Comparison of ENCODE assay signal across 8 mouse cellular contexts in genomic region chr13:69802095-69802494, GRCm38 (mm10). TPM values are rescaled to one million over a fixed set of nuclear protein-coding genes. Genes with fewer than 3 reads are reported as not detected.
DNase-seq lines count a peak whose midpoint lies in the region; ATAC-seq and TF ChIP-seq lines count a peak whose summit lies in the region.

TSS of gene Med10 (plus strand) at chr13:69802395.

- no peaks in the 10 kb centered on the region for H3K27me3 ChIP-seq in heart, embryonic 13.5 days (replicated peaks)
- no peaks in the 10 kb centered on the region for H3K27me3 ChIP-seq in midbrain, postnatal 0 days (ENCODE audit: insufficient read depth, low read length)

- no peak for ATAC-seq in heart, embryonic 13.5 days (ENCODE audit: extremely low read depth, insufficient number of reproducible peaks, low FRiP score, low TSS enrichment)
- ATAC-seq in midbrain, postnatal 0 days (ENCODE audit: low FRiP score), result no peak

- TF ChIP-seq POLR2A in bone marrow macrophage, adult 2 months (IDR thresholded peaks at IDR 0.05; ENCODE audit: borderline replicate concordance, low read depth, low read length), result no peak

- H3K9ac ChIP-seq in heart, embryonic 13.5 days, result no peak within 1 kb of the TSS
- no peak within 1 kb of the TSS for H3K9ac ChIP-seq in midbrain, postnatal 0 days (replicated peaks; ENCODE audit: low read length, poor library complexity, severe bottlenecking)

- no peak within 1 kb of the TSS for H3K4me2 ChIP-seq in heart, embryonic 13.5 days
- no peak within 1 kb of the TSS for H3K4me2 ChIP-seq in midbrain, postnatal 0 days (ENCODE audit: low read depth, low read length, poor library complexity, severe bottlenecking)

- H3K4me3 ChIP-seq in left cerebral cortex, adult 2 months, result no peak within 1 kb of the TSS
- no peak within 1 kb of the TSS for H3K4me3 ChIP-seq in bone marrow macrophage, adult 2 months (ENCODE audit: insufficient read depth, low read length)
- no peak within 1 kb of the TSS for H3K4me3 ChIP-seq in heart, embryonic 13.5 days
- no peak within 1 kb of the TSS for H3K4me3 ChIP-seq in midbrain, postnatal 0 days (ENCODE audit: low read depth, low read length)

- H3K36me3 ChIP-seq in heart, embryonic 13.5 days, result no peaks in the 10 kb centered on the region
- H3K36me3 ChIP-seq in midbrain, postnatal 0 days (ENCODE audit: insufficient read depth, low read length), result no peaks in the 10 kb centered on the region

- no peaks in the 10 kb centered on the region for H3K4me1 ChIP-seq in bone marrow macrophage, adult 2 months (ENCODE audit: control insufficient read depth, insufficient read depth, low read length)
- H3K4me1 ChIP-seq in heart, embryonic 13.5 days, result no peaks in the 10 kb centered on the region
- no peaks in the 10 kb centered on the region for H3K4me1 ChIP-seq in midbrain, postnatal 0 days (ENCODE audit: insufficient read depth, low read length)

- no peak within 1 kb of the TSS for H3K27ac ChIP-seq in left cerebral cortex, adult 2 months
- no peak within 1 kb of the TSS for H3K27ac ChIP-seq in bone marrow macrophage, adult 2 months (ENCODE audit: insufficient read depth, low read depth, low read length)
- no peak within 1 kb of the TSS for H3K27ac ChIP-seq in heart, embryonic 13.5 days (replicated peaks)
- no peak within 1 kb of the TSS for H3K27ac ChIP-seq in midbrain, postnatal 0 days (ENCODE audit: low read depth, low read length)

- no peak for TF ChIP-seq CTCF in left cerebral cortex, adult 2 months (IDR thresholded peaks at IDR 0.05)
- TF ChIP-seq CTCF in bone marrow macrophage, adult 2 months (IDR thresholded peaks at IDR 0.05; ENCODE audit: low read depth, low read length), result no peak
- TF ChIP-seq CTCF in midbrain, postnatal 0 days (IDR thresholded peaks at IDR 0.05), result no peak

- no peak for DNase-seq in left cerebral cortex, adult 2 months (ENCODE audit: extremely low spot score in 1 of 2, low spot score in 2 of 2)
- DNase-seq in left cerebral cortex, adult 11 months (ENCODE audit: low spot score), result no peak
- DNase-seq in left cerebral cortex, postnatal 10 days (ENCODE audit: extremely low spot score in 1 of 2, low spot score in 2 of 2), result no peak
- DNase-seq in midbrain, postnatal 0 days (ENCODE audit: low spot score), result no peak
- no peak for DNase-seq in T-cell, adult 2 months (ENCODE audit: low spot score)
- no peak for DNase-seq in kidney, adult 18-20 months

- intact Hi-C loops in left cerebral cortex, adult 2 months (cut with DNase I), result no loop called here
- intact Hi-C loops in left cerebral cortex, postnatal 10 days (cut with DNase I), result no loop called here

- H3K9me3 ChIP-seq in heart, embryonic 13.5 days, result no peaks in the 10 kb centered on the region
- H3K9me3 ChIP-seq in midbrain, postnatal 0 days (ENCODE audit: low read length), result no peaks in the 10 kb centered on the region

- WGBS in heart, embryonic 13.5 days, result 72% methylated on average over 5 of the region's 5 CpGs
- 75% methylated on average over 5 of the region's 5 CpGs for WGBS in midbrain, postnatal 0 days

RNA-seq across cellular contexts. Expression of gene Med10, which starts in this region (rescaled TPM):
- 10 to 100 TPM; 47.4 to 50.6 TPM for total RNA-seq in left cerebral cortex, adult 2 months (2021)
- 49.9 and 55.0 TPM in 2 replicates for polyA plus RNA-seq in bone marrow macrophage, adult 2 months (2012; ENCODE audit: insufficient read depth, insufficient read length, missing spikeins)
- 93.2 and 101 TPM in 2 replicates for polyA plus RNA-seq in heart, embryonic 13.5 days (2015; fragmentation: Nextera tagmentation; extraction: Ambion mirVana)
- total RNA-seq in left cerebral cortex, postnatal 10 days (2021), result 10 to 100 TPM; 67.8 TPM
- 47.2 and 50.5 TPM in 2 replicates for total RNA-seq in midbrain, postnatal 0 days (2014; rRNA removed)
- polyA plus RNA-seq in midbrain, postnatal 0 days (2015; fragmentation: Nextera tagmentation; extraction: Ambion mirVana), result 143 and 144 TPM in 2 replicates
